Comparison of ENCODE assay signal across 27 mouse cellular contexts in genomic region chr1:194685896-194686295, GRCm38 (mm10).
DNase-seq lines count a peak whose midpoint lies in the region; ATAC-seq lines count a peak whose summit lies in the region.
"Had no signal": no experiment of that assay in that cellular context is flagged by ENCODE, and none has a peak within 500 bp of the region (broad histone marks: within the 10 kb centered on the region; RNA-seq: fewer than 3 reads in every experiment).

No protein-coding gene starts in this region.

- H3K27ac ChIP-seq in heart, embryonic 16.5 days (ENCODE audit: low read length): 0 out of 2 replicates have a peak overlapping the region, but pooled peaks have one; percentile 16
- H3K27ac ChIP-seq: embryonic facial prominence, embryonic 13.5 days; forebrain, embryonic 12.5 days; hindbrain, postnatal 0 days; kidney, embryonic 15.5 days; limb, embryonic 10.5 days; midbrain, embryonic 10.5 days; neural tube, embryonic 13.5 days had no signal

- H3K9ac ChIP-seq in heart, embryonic 16.5 days (ENCODE audit: low read length): no peak overlapping the region
- H3K9ac ChIP-seq: embryonic facial prominence, embryonic 13.5 days; forebrain, embryonic 12.5 days; kidney, embryonic 15.5 days; liver, postnatal 0 days; neural tube, embryonic 13.5 days had no signal

- 0 out of 2 replicates have a peak, but pooled peaks have one; percentile 18 for ATAC-seq in heart, embryonic 16.5 days (replicated peaks; ENCODE audit: extremely low read depth, insufficient read depth, low FRiP score)
- ATAC-seq: intestine, embryonic 16.5 days; liver, postnatal 0 days had no signal

- no peaks in the 10 kb centered on the region for H3K36me3 ChIP-seq in heart, embryonic 16.5 days (ENCODE audit: control insufficient read depth, insufficient read depth)
- H3K36me3 ChIP-seq: embryonic facial prominence, embryonic 13.5 days; forebrain, embryonic 12.5 days; kidney, embryonic 15.5 days; limb, embryonic 10.5 days; midbrain, embryonic 10.5 days had no signal

- no peaks in the 10 kb centered on the region for H3K9me3 ChIP-seq in heart, embryonic 16.5 days (replicated peaks; ENCODE audit: control insufficient read depth, low read length)
- H3K9me3 ChIP-seq: embryonic facial prominence, embryonic 13.5 days; forebrain, embryonic 12.5 days; kidney, embryonic 15.5 days; limb, embryonic 10.5 days; midbrain, embryonic 10.5 days; neural tube, embryonic 13.5 days had no signal

- no peaks in the 10 kb centered on the region for H3K27me3 ChIP-seq in heart, embryonic 16.5 days (ENCODE audit: control insufficient read depth, insufficient read depth, low read length)
- H3K27me3 ChIP-seq: embryonic facial prominence, embryonic 13.5 days; forebrain, embryonic 12.5 days; neural tube, embryonic 13.5 days had no signal

- intact Hi-C loops in left cerebral cortex, postnatal 14 days (cut with DNase I): no loop called here

- DNase-seq in heart, adult 9 months (ENCODE audit: low spot score in 2 of 2): no peak
- peak; percentile 64 to 67 for DNase-seq in right cerebral cortex, adult 2 months (ENCODE audit: low spot score in 2 of 2)
- DNase-seq in right cerebral cortex, postnatal 14 days: no peak
- peak; percentile 30 to 43 for DNase-seq in left cerebral cortex, postnatal 14 days (ENCODE audit: low spot score in 2 of 2)
- no peak for DNase-seq in embryo, embryonic 10 days (ENCODE audit: low spot score)
- DNase-seq in kidney, postnatal 4 days: no peak
- DNase-seq: adrenal gland, adult 2 months; cerebellum, adult 11-12 months; cerebellum, postnatal 14 days; embryo, embryonic 11 days; gastrocnemius, postnatal 14 days; kidney, postnatal 36 days; layer of hippocampus, adult 9-11 months; liver, postnatal 0 days; lung, postnatal 10 days; thymus, postnatal 14 days had no signal

- WGBS in heart, embryonic 16.5 days: 31% methylated on average over 2 of the region's 2 CpGs

- no peak overlapping the region for H3K4me2 ChIP-seq in heart, embryonic 16.5 days (ENCODE audit: low read depth, low read length)
- H3K4me2 ChIP-seq: embryonic facial prominence, embryonic 13.5 days; forebrain, embryonic 12.5 days; kidney, embryonic 15.5 days; neural tube, embryonic 13.5 days had no signal

- no peak overlapping the region for H3K4me3 ChIP-seq in heart, embryonic 16.5 days (ENCODE audit: low read length)
- H3K4me3 ChIP-seq: embryonic facial prominence, embryonic 13.5 days; erythroblast, embryonic 14.5 days; forebrain, embryonic 12.5 days; kidney, embryonic 15.5 days; limb, embryonic 10.5 days; midbrain, embryonic 10.5 days; myocyte; neural tube, embryonic 13.5 days had no signal

- peaks cover 47% of the 10 kb centered on the region for H3K4me1 ChIP-seq in heart, embryonic 16.5 days (ENCODE audit: control insufficient read depth, insufficient read depth, low read length)

Comparison
In these comparisons a context has a peak if more than half of its experiments do, and no peak if none do; other contexts are left out.
1. DNase-seq: peak in right cerebral cortex, adult 2 months (2 of 2) and left cerebral cortex, postnatal 14 days (2 of 2); none in heart, adult 9 months (0 of 2), right cerebral cortex, postnatal 14 days (single experiment), embryo, embryonic 10 days (single experiment) and kidney, postnatal 4 days (0 of 2).